Mouse (Mus musculus) thymus, adult 2 months (tissue): ENCODE results near the gene Nus1. TPM values are rescaled to one million over a fixed set of nuclear protein-coding genes. Genes with fewer than 3 reads are reported as not detected.
A peak's percentile ranks its signal among the peaks of the same experiment; 100 is the strongest.

Experiments
- DNase-seq: peaks from one replicate; pipeline ENCODE4 v3.0.0; 2021
- H3K27ac ChIP-seq: fragments of 200-500 bp; 2 replicates; pipeline ENCODE4 v1.5.1; 2012; ENCODE audit warnings: low read length, control low read depth; ENCODE audit not compliant: control insufficient read depth, insufficient read depth
- H3K27me3 ChIP-seq: fragments of 200-500 bp; 2 replicates; pipeline ENCODE4 v1.6.1; 2012; ENCODE audit warnings: mild to moderate bottlenecking, low read length, moderate library complexity, mixed read lengths; ENCODE audit not compliant: control insufficient read depth, insufficient read depth
- H3K36me3 ChIP-seq: fragments of 200-500 bp; 2 replicates; pipeline ENCODE4 v1.6.1; 2012; ENCODE audit warnings: mild to moderate bottlenecking, low read length, moderate library complexity; ENCODE audit not compliant: control insufficient read depth, insufficient read depth
- H3K4me1 ChIP-seq: fragments of 200-500 bp; replicated peaks from 2 replicates; pipeline ENCODE4 v1.6.1; 2012; ENCODE audit warnings: low read length; ENCODE audit not compliant: control insufficient read depth, insufficient read depth
- H3K4me3 ChIP-seq: fragments of 200-500 bp; 2 replicates; pipeline ENCODE4 v1.5.1; 2012; ENCODE audit warnings: mild to moderate bottlenecking, low read length, control low read depth, moderate library complexity; ENCODE audit not compliant: control insufficient read depth, insufficient read depth
- CTCF ChIP-seq: fragments of 200-500 bp; IDR thresholded peaks from 2 replicates; pipeline ENCODE4 v1.5.1; 2012; ENCODE audit warnings: mild to moderate bottlenecking, control low read depth, low read length, moderate library complexity, borderline replicate concordance; ENCODE audit not compliant: control insufficient read depth, poor library complexity, insufficient read depth; ENCODE audit errors: extremely low read depth
- POLR2A ChIP-seq: fragments of 200-500 bp; IDR thresholded peaks from 2 replicates; pipeline ENCODE4 v1.6.1; 2012; ENCODE audit warnings: mild to moderate bottlenecking, low read length, control low read depth, moderate library complexity; ENCODE audit not compliant: control insufficient read depth, poor library complexity, insufficient read depth; ENCODE audit errors: extremely low read depth
- WGBS: fragments of 180-500 bp; shearing (Covaris S2); methylation state at CpG from one replicate; pipeline ENCODE4 v1.1.7; 2018; 5-methylcytosine and 5-hydroxymethylcytosine counted together
- polyA plus RNA-seq: library from polyadenylated mRNA; depleted of rRNA; stranded (reverse); fragments of >200 nt; gene quantifications from 2 replicates; pipeline ENCODE4 v1.2.3, GENCODE M21; 2012; rRNA removed

Nus1 gene
- 11.5 and 17.0 TPM in 2 replicates for polyA plus RNA-seq

GRCm38 (mm10) chr10:52417299-52417997 is at the start of gene Nus1:
Nus1 (plus strand) TSS chr10:52417547.
- Histone ChIP-seq H3K27ac (0 out of 2 replicates have a peak within 1 kb of the TSS, but pooled peaks have one; percentile 11), H3K4me3 (peak within 1 kb of the TSS; percentile 86), H3K4me1 (peaks cover 5% of the 10 kb centered on the region; the same call in 1 of the 2 replicates), H3K27me3 (no peaks in the 10 kb centered on the region), H3K36me3 (no peaks in the 10 kb centered on the region)
- DNase-seq: peak; percentile 95
- no peak; the same call in 1 of the 2 replicates for TF ChIP-seq POLR2A
- TF ChIP-seq CTCF: peak; percentile 89
- under 1% methylated on average over 79 of the region's 79 CpGs for WGBS

GRCm38 (mm10) chr10:52368376-52368775 is 49.0 kb upstream of the Nus1 start:
- no peak overlapping the region for H3K27ac ChIP-seq
- H3K27me3 ChIP-seq: no peaks in the 10 kb centered on the region
- TF ChIP-seq POLR2A (no peak), CTCF (no peak)
- no peaks in the 10 kb centered on the region for H3K36me3 ChIP-seq
- H3K4me3 ChIP-seq: no peak overlapping the region
- no peaks in the 10 kb centered on the region for H3K4me1 ChIP-seq
- 98% methylated on average over 4 of the region's 4 CpGs for WGBS
- DNase-seq: no peak

GRCm38 (mm10) chr10:52373834-52374233 is 43.5 kb upstream of the Nus1 start:
- WGBS: 94% methylated on average over 4 of the region's 4 CpGs
- no peaks in the 10 kb centered on the region for H3K36me3 ChIP-seq
- H3K4me3 ChIP-seq: no peak overlapping the region
- H3K27me3 ChIP-seq: no peaks in the 10 kb centered on the region
- no peak for TF ChIP-seq POLR2A
- TF ChIP-seq CTCF: no peak
- no peak for DNase-seq
- H3K4me1 ChIP-seq: no peaks in the 10 kb centered on the region
- H3K27ac ChIP-seq: no peak overlapping the region

- DNase-seq: no peak
- no peak overlapping the region for H3K4me3 ChIP-seq
Observed at GRCm38 (mm10) chr10:52374651-52375050, 42.7 kb upstream of the Nus1 start.

GRCm38 (mm10) chr10:52376422-52376821 is 40.9 kb upstream of the Nus1 start:
- TF ChIP-seq POLR2A (no peak), CTCF (no peak)
- 38% methylated on average over 2 of the region's 2 CpGs for WGBS
- DNase-seq: no peak

More at GRCm38 (mm10) chr10:52374651-52375050, 42.7 kb upstream of the Nus1 start:
- Histone ChIP-seq H3K27me3 (no peaks in the 10 kb centered on the region), H3K36me3 (no peaks in the 10 kb centered on the region), H3K4me1 (no peaks in the 10 kb centered on the region), H3K27ac (no peak overlapping the region)
- no peak for TF ChIP-seq CTCF
- no peak for TF ChIP-seq POLR2A

GRCm38 (mm10) chr10:52377813-52378212 is 39.5 kb upstream of the Nus1 start:
- Histone ChIP-seq H3K27ac (no peak overlapping the region), H3K27me3 (no peaks in the 10 kb centered on the region), H3K4me1 (peaks cover 3% of the 10 kb centered on the region), H3K36me3 (no peaks in the 10 kb centered on the region), H3K4me3 (no peak overlapping the region)
- DNase-seq: no peak
- WGBS: 98% methylated on average over 2 of the region's 2 CpGs
- TF ChIP-seq CTCF (no peak), POLR2A (no peak)

More at GRCm38 (mm10) chr10:52376422-52376821, 40.9 kb upstream of the Nus1 start:
- H3K4me1 ChIP-seq: peaks cover 3% of the 10 kb centered on the region
- no peaks in the 10 kb centered on the region for H3K27me3 ChIP-seq
- H3K4me3 ChIP-seq: no peak overlapping the region
- H3K27ac ChIP-seq: no peak overlapping the region
- H3K36me3 ChIP-seq: no peaks in the 10 kb centered on the region
